Comparison of ENCODE assay signal across 8 mouse cellular contexts in the genomic region with DNA sequence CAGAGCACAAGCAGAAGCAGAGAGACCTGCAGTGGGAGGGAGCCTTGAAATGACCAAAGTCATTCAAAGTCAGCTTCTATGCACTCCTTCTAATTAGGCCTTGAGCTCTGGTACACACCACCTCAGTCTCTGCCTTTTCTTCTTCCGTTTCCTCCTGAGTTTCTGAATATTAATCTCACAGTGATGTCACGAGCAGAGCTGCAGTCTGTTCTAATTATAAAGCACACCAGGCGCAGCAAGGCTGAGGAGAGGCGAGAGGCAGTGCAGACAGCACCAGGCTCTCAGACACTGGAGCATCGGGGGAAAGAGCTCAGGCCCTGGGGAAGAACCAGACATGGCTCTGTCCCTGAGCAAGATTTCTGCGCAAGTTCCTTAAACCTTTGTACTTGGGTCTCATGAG. TPM values are rescaled to one million over a fixed set of nuclear protein-coding genes. Genes with fewer than 3 reads are reported as not detected.
DNase-seq lines count a peak whose midpoint lies in the region; ATAC-seq and TF ChIP-seq lines count a peak whose summit lies in the region.

No protein-coding gene starts in this region.

- H3K36me3 ChIP-seq in kidney, postnatal 0 days (ENCODE audit: insufficient read depth, low read length), result no peaks in the 10 kb centered on the region
- no peaks in the 10 kb centered on the region for H3K36me3 ChIP-seq in forebrain, embryonic 16.5 days (ENCODE audit: control insufficient read depth, insufficient read depth)
- H3K36me3 ChIP-seq in midbrain, embryonic 13.5 days, result no peaks in the 10 kb centered on the region

- 50% methylated on average over 6 of the region's 6 CpGs for WGBS in kidney, postnatal 0 days
- 29% methylated on average over 6 of the region's 6 CpGs for WGBS in forebrain, embryonic 16.5 days
- 32% methylated on average over 6 of the region's 6 CpGs for WGBS in midbrain, embryonic 13.5 days

- no peak overlapping the region for H3K9ac ChIP-seq in kidney, postnatal 0 days (ENCODE audit: low read depth, low read length)
- no peak overlapping the region for H3K9ac ChIP-seq in forebrain, embryonic 16.5 days (replicated peaks; ENCODE audit: low read depth, low read length)
- peak overlapping the region; percentile 32; the same call in 1 of the 2 replicates for H3K9ac ChIP-seq in midbrain, embryonic 13.5 days (replicated peaks)

- ATAC-seq in kidney, postnatal 0 days (replicated peaks; ENCODE audit: low FRiP score, low read depth), result no peak
- ATAC-seq in forebrain, embryonic 16.5 days, result peak; percentile 71
- ATAC-seq in midbrain, embryonic 13.5 days, result no peak

- H3K27me3 ChIP-seq in kidney, postnatal 0 days (ENCODE audit: insufficient read depth, low read length), result no peaks in the 10 kb centered on the region
- H3K27me3 ChIP-seq in forebrain, embryonic 16.5 days (replicated peaks; ENCODE audit: control insufficient read depth, insufficient read depth, low read length), result no peaks in the 10 kb centered on the region
- H3K27me3 ChIP-seq in midbrain, embryonic 13.5 days, result peaks cover 8% of the 10 kb centered on the region

- no peak for DNase-seq in kidney, postnatal 0 days (ENCODE audit: low spot score)
- no peak for DNase-seq in kidney, postnatal 25 days
- peak; percentile 66 for DNase-seq in brain, embryonic 14.5 days (ENCODE audit: low read depth)
- DNase-seq in retina, postnatal 1 day, result no peak
- DNase-seq in cerebellum, postnatal 4 days (ENCODE audit: low spot score in 2 of 2), result no peak
- no peak for DNase-seq in spleen, adult 12 weeks (ENCODE audit: low spot score)

- no peak overlapping the region for H3K4me3 ChIP-seq in kidney, postnatal 0 days (replicated peaks; ENCODE audit: low read depth, low read length)
- no peak overlapping the region for H3K4me3 ChIP-seq in forebrain, embryonic 16.5 days (replicated peaks; ENCODE audit: low read length)
- no peak overlapping the region for H3K4me3 ChIP-seq in midbrain, embryonic 13.5 days (replicated peaks)

- TF ChIP-seq CTCF in kidney, postnatal 0 days (IDR thresholded peaks at IDR 0.05; ENCODE audit: low read depth), result no peak
- TF ChIP-seq CTCF in brain, embryonic 14.5 days (IDR thresholded peaks at IDR 0.05; ENCODE audit: borderline replicate concordance, extremely low read depth, insufficient read depth, insufficient read length), result no peak

- no peaks in the 10 kb centered on the region for H3K9me3 ChIP-seq in kidney, postnatal 0 days (replicated peaks; ENCODE audit: low read length)
- no peaks in the 10 kb centered on the region for H3K9me3 ChIP-seq in forebrain, embryonic 16.5 days (ENCODE audit: control insufficient read depth, low read length)
- H3K9me3 ChIP-seq in midbrain, embryonic 13.5 days, result no peaks in the 10 kb centered on the region

- H3K4me2 ChIP-seq in kidney, postnatal 0 days (ENCODE audit: low read length), result no peak overlapping the region
- no peak overlapping the region for H3K4me2 ChIP-seq in forebrain, embryonic 16.5 days (ENCODE audit: low read length)
- no peak overlapping the region for H3K4me2 ChIP-seq in midbrain, embryonic 13.5 days (replicated peaks)

- H3K4me1 ChIP-seq in kidney, postnatal 0 days (replicated peaks; ENCODE audit: insufficient read depth, low read length), result peaks cover 65% of the 10 kb centered on the region
- peaks cover 57% of the 10 kb centered on the region for H3K4me1 ChIP-seq in forebrain, embryonic 16.5 days (replicated peaks; ENCODE audit: control insufficient read depth, insufficient read depth, low read length)
- H3K4me1 ChIP-seq in midbrain, embryonic 13.5 days (replicated peaks), result peaks cover 50% of the 10 kb centered on the region

- H3K27ac ChIP-seq in kidney, postnatal 0 days, result peak overlapping the region; percentile 73; the same call in 1 of the 2 replicates
- peak overlapping the region; percentile 63 for H3K27ac ChIP-seq in forebrain, embryonic 16.5 days (ENCODE audit: low read length)
- peak overlapping the region; percentile 41; the same call in 1 of the 2 replicates for H3K27ac ChIP-seq in midbrain, embryonic 13.5 days

- TF ChIP-seq POLR2A in brain, embryonic 14.5 days (IDR thresholded peaks at IDR 0.05; ENCODE audit: borderline replicate concordance, extremely low read depth, insufficient read depth, insufficient read length, poor library complexity, severe bottlenecking), result no peak

RNA-seq across cellular contexts. Expression of a gene that starts 23.8 kb away (rescaled TPM):
- 5.4 and 6.6 TPM in 2 replicates for polyA plus RNA-seq in kidney, postnatal 0 days (2015; fragmentation: Nextera tagmentation; extraction: Ambion mirVana)
- 36.4 and 47.2 TPM in 2 replicates for polyA plus RNA-seq in brain, embryonic 14.5 days (2012; rRNA removed)
- polyA plus RNA-seq in forebrain, embryonic 16.5 days (2015; fragmentation: Nextera tagmentation; extraction: Ambion mirVana), result 5.8 and 7.0 TPM in 2 replicates
- 2.7 and 3.6 TPM in 2 replicates for polyA plus RNA-seq in midbrain, embryonic 13.5 days (2015; fragmentation: Nextera tagmentation; extraction: Ambion mirVana)
